Mouse (Mus musculus): Measurements from ENCODE around the gene Smarca5. TPM values are rescaled to one million over a fixed set of nuclear protein-coding genes. Genes with fewer than 3 reads are reported as not detected.

The Smarca5 gene
- polyA plus RNA-seq, 1 experiment from 2014 or later = 78.5 TPM

Other genes starting within 250 kb of the Smarca5 start
- 3.3 and 6.6 TPM in 2 replicates for gene Gypa, start 245.7 kb downstream of the Smarca5 start, polyA plus RNA-seq (2015; fragmentation: Nextera tagmentation; extraction: Ambion mirVana)
- 0.08 and 0.10 TPM in 2 replicates for gene Frem3, start 128.4 kb downstream of the Smarca5 start, polyA plus RNA-seq (2015; fragmentation: Nextera tagmentation; extraction: Ambion mirVana)
- 21.9 and 24.3 TPM in 2 replicates for gene Gab1, start 141.0 kb upstream of the Smarca5 start, polyA plus RNA-seq (2015; fragmentation: Nextera tagmentation; extraction: Ambion mirVana)